Comparison of ENCODE assay signal across 8 mouse cellular contexts in genomic region chr11:80141825-80142521, GRCm38 (mm10). TPM values are rescaled to one million over a fixed set of nuclear protein-coding genes. Genes with fewer than 3 reads are reported as not detected.
A peak's percentile ranks its signal among the peaks of the same experiment; 100 is the strongest.
DNase-seq lines count a peak whose midpoint lies in the region; ATAC-seq lines count a peak whose summit lies in the region.

Gene Tefm, minus strand, starts transcription at chr11:80142175.

- no peaks in the 10 kb centered on the region for H3K27me3 ChIP-seq in heart, embryonic 14.5 days (ENCODE audit: control insufficient read depth, insufficient read depth, low read length)
- H3K27me3 ChIP-seq in liver, embryonic 13.5 days, result no peaks in the 10 kb centered on the region
- H3K27me3 ChIP-seq in stomach, embryonic 16.5 days (ENCODE audit: control insufficient read depth, insufficient read depth, low read length), result no peaks in the 10 kb centered on the region

- WGBS in heart, embryonic 14.5 days, result under 1% methylated on average over 40 of the region's 40 CpGs
- under 1% methylated on average over 40 of the region's 40 CpGs for WGBS in liver, embryonic 13.5 days (ENCODE audit: insufficient replicate concordance)
- under 1% methylated on average over 40 of the region's 40 CpGs for WGBS in stomach, embryonic 16.5 days

- DNase-seq in c-Kit-negative CD71-positive TER-119-positive erythroid progenitor cells, embryonic 14.5 days (ENCODE audit: low read depth, low spot score), result peak; percentile 54
- DNase-seq in fibroblast of lung, adult 2 months (ENCODE audit: low read depth), result peak; percentile 74
- DNase-seq in kidney, postnatal 14 days, result peak; percentile 88
- DNase-seq in liver, embryonic 13.5 days, result peak; percentile 76
- peak; percentile 91 for DNase-seq in neural tube, embryonic 10.5 days (ENCODE audit: extremely low spot score, low spot score)

- H3K36me3 ChIP-seq in heart, embryonic 14.5 days (ENCODE audit: control insufficient read depth, insufficient read depth, low read length), result peaks cover 34% of the 10 kb centered on the region
- H3K36me3 ChIP-seq in liver, embryonic 13.5 days, result peaks cover 34% of the 10 kb centered on the region
- no peaks in the 10 kb centered on the region for H3K36me3 ChIP-seq in stomach, embryonic 16.5 days (ENCODE audit: control insufficient read depth, insufficient read depth, low read length)

- H3K9me3 ChIP-seq in heart, embryonic 14.5 days (ENCODE audit: control insufficient read depth, low read length), result no peaks in the 10 kb centered on the region
- no peaks in the 10 kb centered on the region for H3K9me3 ChIP-seq in liver, embryonic 13.5 days (replicated peaks)
- H3K9me3 ChIP-seq in stomach, embryonic 16.5 days (replicated peaks; ENCODE audit: control insufficient read depth, low read length), result no peaks in the 10 kb centered on the region

- peaks cover 2 to 4% of the 10 kb centered on the region in 2 experiments; a peak in 3 of 4 replicates for H3K4me1 ChIP-seq in heart, embryonic 14.5 days (ENCODE audit: control insufficient read depth in 2 of 2, insufficient read depth in 2 of 2, low read length in 2 of 2)
- peaks cover 48% of the 10 kb centered on the region for H3K4me1 ChIP-seq in liver, embryonic 13.5 days (replicated peaks)
- H3K4me1 ChIP-seq in stomach, embryonic 16.5 days (ENCODE audit: control insufficient read depth, insufficient read depth, low read length), result peaks cover 9% of the 10 kb centered on the region; the same call in 1 of the 2 replicates

- H3K9ac ChIP-seq in heart, embryonic 14.5 days (ENCODE audit: low read length), result peak within 1 kb of the TSS; percentile 94
- H3K9ac ChIP-seq in liver, embryonic 13.5 days, result peak within 1 kb of the TSS; percentile 81
- peak within 1 kb of the TSS; percentile 81 for H3K9ac ChIP-seq in stomach, embryonic 16.5 days (ENCODE audit: low read length)

- H3K4me3 ChIP-seq in heart, embryonic 14.5 days (ENCODE audit: control insufficient read depth in 1 of 2, insufficient read depth in 1 of 2, low read depth in 1 of 2, low read length in 2 of 2), result peak within 1 kb of the TSS; percentile 85 to 88
- H3K4me3 ChIP-seq in liver, embryonic 13.5 days (replicated peaks), result peak within 1 kb of the TSS; percentile 73
- H3K4me3 ChIP-seq in stomach, embryonic 16.5 days (replicated peaks; ENCODE audit: low read length), result peak within 1 kb of the TSS; percentile 62

- peak; percentile 83 for ATAC-seq in CD4-positive, CD25-positive, alpha-beta regulatory T cell, adult 4 months
- ATAC-seq in heart, embryonic 14.5 days (ENCODE audit: insufficient number of reproducible peaks, insufficient read depth, low FRiP score, low read depth), result peak; percentile 76
- peak; percentile 89 for ATAC-seq in liver, embryonic 13.5 days (ENCODE audit: low read depth)
- peak; percentile 90 for ATAC-seq in stomach, embryonic 16.5 days (ENCODE audit: insufficient read depth, low FRiP score)

- H3K27ac ChIP-seq in heart, embryonic 14.5 days (replicated peaks in 1 of 2; ENCODE audit: control insufficient read depth in 1 of 2, insufficient read depth in 1 of 2, low read depth in 2 of 2, low read length in 2 of 2), result peak within 1 kb of the TSS; percentile 84 to 87
- peak within 1 kb of the TSS; percentile 77 for H3K27ac ChIP-seq in liver, embryonic 13.5 days
- peak within 1 kb of the TSS; percentile 66 for H3K27ac ChIP-seq in stomach, embryonic 16.5 days (ENCODE audit: low read length)

- peak within 1 kb of the TSS; percentile 81 for H3K4me2 ChIP-seq in heart, embryonic 14.5 days (ENCODE audit: low read length)
- H3K4me2 ChIP-seq in liver, embryonic 13.5 days, result peak within 1 kb of the TSS; percentile 87
- peak within 1 kb of the TSS; percentile 62 for H3K4me2 ChIP-seq in stomach, embryonic 16.5 days (ENCODE audit: low read depth, low read length)

RNA-seq across cellular contexts. Expression of gene Tefm, which starts in this region (rescaled TPM):
- 10 to 100 TPM; 26.0 to 35.7 TPM for polyA plus RNA-seq in CD4-positive, CD25-positive, alpha-beta regulatory T cell, adult 4 months (2017; shearing (Covaris generic))
- polyA plus RNA-seq in heart, embryonic 14.5 days (2014; fragmentation: Nextera tagmentation; extraction: Ambion mirVana), result 28.3 and 29.4 TPM in 2 replicates
- 17.7 and 20.5 TPM in 2 replicates for polyA plus RNA-seq in liver, embryonic 13.5 days (2015; fragmentation: Nextera tagmentation; extraction: Ambion mirVana)
- polyA plus RNA-seq in stomach, embryonic 16.5 days (2015; fragmentation: Nextera tagmentation; extraction: Ambion mirVana), result 22.6 and 23.0 TPM in 2 replicates

Comparison
In these comparisons a context has a peak if more than half of its experiments do, and no peak if none do; other contexts are left out.
1. Peak in every context shown above with its lines: DNase-seq, ATAC-seq, H3K4me3 ChIP-seq and H3K27ac ChIP-seq.